Mouse (Mus musculus) forebrain, embryonic 12.5 days (tissue): ENCODE data around the gene Pnpo. TPM values are rescaled to one million over a fixed set of nuclear protein-coding genes. Genes with fewer than 3 reads are reported as not detected.
A peak's percentile ranks its signal among the peaks of the same experiment; 100 is the strongest.

Experiments used
- ATAC-seq: fragments of 200-750 bp; cut with Nextera tagmentation; 2 replicates; pipeline ENCODE4 v1.8.0; 2017; ENCODE audit warnings: moderate TSS enrichment; ENCODE audit not compliant: low FRiP score
- H3K27ac ChIP-seq: fragments of 300-500 bp; sonication (generic); 2 replicates; pipeline ENCODE4 v1.5.1; 2016; ENCODE audit warnings: mild to moderate bottlenecking
- H3K27me3 ChIP-seq: fragments of 300-500 bp; sonication (generic); 2 replicates; pipeline ENCODE4 v1.6.1; 2016; ENCODE audit warnings: mild to moderate bottlenecking
- H3K36me3 ChIP-seq: fragments of 300-500 bp; sonication (generic); replicated peaks from 2 replicates; pipeline ENCODE4 v1.6.1; 2016; ENCODE audit warnings: mild to moderate bottlenecking
- H3K4me1 ChIP-seq: fragments of 300-500 bp; sonication (generic); 2 replicates; pipeline ENCODE4 v1.6.1; 2016
- H3K4me2 ChIP-seq: fragments of 300-500 bp; sonication (generic); 2 replicates; pipeline ENCODE4 v1.6.1; 2016; ENCODE audit warnings: mild to moderate bottlenecking, moderate library complexity
- H3K4me3 ChIP-seq: fragments of 300-500 bp; sonication (generic); replicated peaks from 2 replicates; pipeline ENCODE4 v1.5.1; 2016; ENCODE audit warnings: mild to moderate bottlenecking
- H3K9ac ChIP-seq: fragments of 300-500 bp; sonication (generic); 2 replicates; pipeline ENCODE4 v1.6.1; 2016; ENCODE audit warnings: mild to moderate bottlenecking
- H3K9me3 ChIP-seq: fragments of 300-500 bp; sonication (generic); 2 replicates; pipeline ENCODE4 v1.6.1; 2016
- WGBS: fragments of 180-500 bp; shearing (Covaris S2); methylation state at CpG from one replicate; pipeline ENCODE4 v1.1.7; 2016; 5-methylcytosine and 5-hydroxymethylcytosine counted together
- polyA plus RNA-seq: library from polyadenylated mRNA; unstranded; fragments of >200 nt; fragmentation: Nextera tagmentation; extraction: Ambion mirVana; gene quantifications from 2 replicates; pipeline ENCODE4 v1.2.1, GENCODE M21; 2016

Gene Pnpo
- polyA plus RNA-seq, 1 experiment from 2014 or later, result 17.2 TPM

DNA sequence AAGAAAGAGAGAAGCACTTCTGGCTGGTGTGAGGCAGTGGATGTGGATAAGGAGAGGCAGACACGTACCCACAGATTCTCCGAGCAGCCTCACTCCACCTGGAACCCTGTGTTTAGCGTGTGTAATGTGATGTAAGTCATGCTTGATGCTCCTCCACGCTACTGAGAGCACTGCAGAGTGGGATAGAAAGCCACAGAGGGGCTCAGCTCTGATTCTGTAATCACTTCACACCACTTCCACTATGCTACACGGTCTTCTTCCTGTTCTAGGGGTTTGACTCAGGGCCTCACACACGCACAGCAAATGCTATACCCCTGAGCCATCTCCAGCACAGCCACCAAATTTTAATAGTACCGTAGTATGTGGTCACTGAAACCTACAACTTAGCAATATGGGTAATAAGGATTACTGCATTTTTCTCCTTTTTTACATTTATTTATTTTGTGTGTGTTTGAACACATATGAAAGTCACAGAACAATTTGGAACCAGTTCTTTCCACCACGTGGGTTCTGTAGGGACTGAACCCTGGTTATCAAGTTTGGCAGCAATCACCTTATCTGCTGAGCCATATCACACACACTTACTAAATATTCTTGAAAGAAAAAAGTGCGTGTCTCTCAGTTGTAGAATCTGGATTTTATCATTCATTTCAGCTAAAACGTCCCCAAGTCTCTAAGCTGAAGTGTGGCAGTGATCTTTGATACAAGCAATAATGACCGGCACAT lies 23.9 kb upstream of the Pnpo start:
- Histone ChIP-seq H3K9ac (no peak overlapping the region), H3K27me3 (no peaks in the 10 kb centered on the region), H3K4me1 (peaks cover 10% of the 10 kb centered on the region; the same call in 1 of the 2 replicates), H3K4me2 (no peak overlapping the region), H3K27ac (no peak overlapping the region), H3K36me3 (no peaks in the 10 kb centered on the region; the same call in 1 of the 2 replicates), H3K9me3 (no peaks in the 10 kb centered on the region), H3K4me3 (no peak overlapping the region)
- no peak for ATAC-seq
- WGBS, result 87% methylated on average over 11 of the region's 11 CpGs

- Histone ChIP-seq H3K36me3 (peaks cover 6% of the 10 kb centered on the region), H3K4me3 (no peak overlapping the region), H3K27ac (no peak overlapping the region), H3K4me1 (peaks cover 8% of the 10 kb centered on the region; the same call in 1 of the 2 replicates), H3K9ac (no peak overlapping the region), H3K9me3 (no peaks in the 10 kb centered on the region), H3K4me2 (no peak overlapping the region), H3K27me3 (no peaks in the 10 kb centered on the region)
- 96% methylated on average over 13 of the region's 13 CpGs for WGBS
- ATAC-seq, result no peak
Measured at GRCm38 (mm10) chr11:96966914-96967543, 23.2 kb upstream of the Pnpo start.

DNA sequence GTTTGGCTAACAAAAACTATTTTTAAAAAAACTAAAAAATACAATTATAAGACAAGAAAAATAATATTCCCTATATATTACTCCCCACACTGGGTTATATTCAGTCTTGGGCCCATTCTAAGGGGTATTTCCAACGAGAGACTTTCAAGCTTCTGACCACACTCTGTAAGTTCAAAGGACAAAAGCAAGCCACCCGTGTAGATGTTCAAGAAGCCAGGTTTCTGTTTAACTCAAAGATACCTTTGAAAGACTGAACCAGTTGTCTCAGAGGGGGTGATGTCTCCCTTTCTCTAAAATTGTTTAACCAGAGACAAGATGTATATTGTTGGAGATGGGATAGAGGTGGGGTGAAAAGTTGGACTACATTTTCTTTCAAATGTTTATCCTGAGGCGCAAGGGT lies 22.4 kb upstream of the Pnpo start:
- no peak overlapping the region for H3K9ac ChIP-seq
- no peaks in the 10 kb centered on the region for H3K9me3 ChIP-seq
- H3K36me3 ChIP-seq, result peaks cover 14% of the 10 kb centered on the region
- no peak overlapping the region for H3K27ac ChIP-seq
- H3K4me1 ChIP-seq, result peaks cover 8% of the 10 kb centered on the region; the same call in 1 of the 2 replicates
- no peaks in the 10 kb centered on the region for H3K27me3 ChIP-seq
- ATAC-seq, result no peak
- 89% methylated on average over 3 of the region's 3 CpGs for WGBS
- H3K4me3 ChIP-seq, result no peak overlapping the region
- H3K4me2 ChIP-seq, result no peak overlapping the region

GRCm38 (mm10) chr11:96963580-96963979 lies 19.8 kb upstream of the Pnpo start:
- H3K27me3 ChIP-seq, result no peaks in the 10 kb centered on the region
- peaks cover 39% of the 10 kb centered on the region for H3K36me3 ChIP-seq
- H3K4me1 ChIP-seq, result no peaks in the 10 kb centered on the region
- H3K4me3 ChIP-seq, result no peak overlapping the region
- 20% methylated on average over 8 of the region's 8 CpGs for WGBS
- no peak overlapping the region for H3K4me2 ChIP-seq
- H3K27ac ChIP-seq, result no peak overlapping the region
- ATAC-seq, result no peak
- H3K9ac ChIP-seq, result no peak overlapping the region
- no peaks in the 10 kb centered on the region for H3K9me3 ChIP-seq

DNA sequence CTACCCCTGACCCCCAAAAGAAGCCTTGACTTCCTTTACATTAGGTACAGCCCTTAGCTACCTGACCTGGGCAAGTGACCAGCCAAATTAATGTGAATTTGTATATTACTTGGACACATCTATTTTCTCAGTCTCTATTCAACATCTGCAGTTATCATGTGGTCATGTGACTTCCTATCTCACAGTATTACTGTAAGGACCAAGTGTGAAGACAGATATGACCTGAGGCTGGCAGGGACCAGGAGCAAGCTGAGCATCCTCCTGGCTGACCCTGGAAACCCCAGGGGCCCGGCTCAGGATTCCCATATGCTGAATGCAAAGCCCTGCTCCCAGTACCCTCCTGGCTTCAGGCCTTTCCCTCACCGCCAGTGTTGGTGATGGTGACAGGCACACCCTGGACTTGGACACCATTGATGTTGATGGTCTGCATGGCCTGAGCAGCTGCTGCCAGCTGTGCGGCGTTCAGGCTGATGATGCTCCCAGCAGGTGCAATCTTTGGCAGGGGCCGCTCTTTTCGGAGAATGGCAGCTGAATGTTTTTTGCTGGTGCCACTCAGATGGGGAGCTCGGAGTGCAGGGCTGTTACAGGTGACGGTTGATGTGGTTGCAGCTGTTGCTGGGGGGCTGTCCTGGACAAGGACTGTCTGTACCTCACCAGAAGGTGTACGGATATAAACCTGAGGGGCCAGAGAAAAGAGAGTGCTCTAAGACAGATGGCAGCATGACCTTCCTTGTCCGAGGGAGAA lies 13.4 kb upstream of the Pnpo start:
- no peaks in the 10 kb centered on the region for H3K4me1 ChIP-seq
- H3K4me2 ChIP-seq, result no peak overlapping the region
- no peak for ATAC-seq
- no peaks in the 10 kb centered on the region for H3K27me3 ChIP-seq
- H3K36me3 ChIP-seq, result peaks cover 94% of the 10 kb centered on the region
- no peak overlapping the region for H3K4me3 ChIP-seq
- no peaks in the 10 kb centered on the region for H3K9me3 ChIP-seq
- no peak overlapping the region for H3K27ac ChIP-seq
- WGBS, result 93% methylated on average over 10 of the region's 10 CpGs
- H3K9ac ChIP-seq, result no peak overlapping the region

DNA sequence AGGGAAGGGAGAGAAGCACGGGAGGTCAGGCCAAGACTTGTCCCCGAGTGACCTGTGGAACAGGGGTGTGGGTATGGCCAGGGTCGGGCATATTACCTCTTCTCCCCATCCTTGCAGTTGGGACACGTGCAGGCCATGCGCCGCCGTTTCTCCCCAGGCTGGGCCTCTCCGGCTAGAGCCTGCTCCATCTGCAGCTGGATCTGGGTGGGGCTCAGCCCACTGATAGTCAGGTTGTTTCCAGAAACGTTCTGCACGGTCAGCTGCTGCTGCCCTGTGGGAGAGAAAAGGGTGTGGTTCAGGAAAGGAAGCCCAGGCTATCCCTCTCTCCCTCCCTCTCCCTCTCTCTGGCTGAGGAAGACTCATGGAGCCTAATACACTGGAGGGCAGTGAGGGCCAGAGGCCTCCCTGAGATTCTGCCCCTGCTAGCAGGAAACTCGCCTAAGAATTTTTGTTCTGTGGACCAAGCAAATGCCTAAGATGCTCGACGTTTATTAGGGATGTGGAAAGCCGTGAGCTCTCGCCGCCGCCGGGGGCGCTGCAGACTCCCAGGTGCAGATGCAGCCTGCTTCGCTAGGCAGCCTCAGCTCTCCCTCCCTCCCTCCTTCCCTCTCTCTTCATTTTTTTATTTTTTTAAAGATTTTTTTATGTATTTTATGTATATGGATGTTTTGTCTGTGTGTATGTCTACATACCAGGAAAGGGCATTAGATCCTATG lies 12.4 kb upstream of the Pnpo start:
- H3K36me3 ChIP-seq, result peaks cover 94% of the 10 kb centered on the region
- no peak overlapping the region for H3K4me2 ChIP-seq
- ATAC-seq, result no peak
- no peak overlapping the region for H3K9ac ChIP-seq
- no peaks in the 10 kb centered on the region for H3K4me1 ChIP-seq
- 65% methylated on average over 20 of the region's 20 CpGs for WGBS
- no peak overlapping the region for H3K27ac ChIP-seq
- H3K27me3 ChIP-seq, result no peaks in the 10 kb centered on the region
- no peak overlapping the region for H3K4me3 ChIP-seq
- no peaks in the 10 kb centered on the region for H3K9me3 ChIP-seq

DNA sequence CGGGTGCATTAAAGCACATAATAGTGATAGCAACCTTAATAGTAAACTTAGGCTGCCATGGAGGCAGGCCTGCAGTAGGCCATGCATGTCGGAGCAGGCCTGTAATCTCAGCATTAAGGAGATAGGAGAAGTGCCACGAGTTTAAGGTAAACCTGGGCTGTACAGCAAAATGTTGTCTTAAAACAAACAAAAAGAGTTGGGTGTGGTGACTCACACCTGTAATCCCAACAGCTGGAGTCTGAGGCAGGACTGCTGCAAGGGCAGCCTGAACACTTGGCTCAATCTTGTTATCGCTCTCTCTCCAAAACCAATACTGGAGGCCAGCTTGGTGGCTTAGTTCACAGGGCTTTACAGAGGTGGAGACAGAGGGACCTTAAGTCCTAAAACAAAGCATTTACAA lies 11.3 kb upstream of the Pnpo start:
- H3K27ac ChIP-seq, result no peak overlapping the region
- no peak for ATAC-seq
- no peaks in the 10 kb centered on the region for H3K9me3 ChIP-seq
- WGBS, result 91% methylated on average over 4 of the region's 4 CpGs
- no peaks in the 10 kb centered on the region for H3K4me1 ChIP-seq
- H3K36me3 ChIP-seq, result peaks cover 88% of the 10 kb centered on the region
- no peaks in the 10 kb centered on the region for H3K27me3 ChIP-seq
- H3K4me3 ChIP-seq, result no peak overlapping the region
- H3K4me2 ChIP-seq, result no peak overlapping the region
- no peak overlapping the region for H3K9ac ChIP-seq

DNA sequence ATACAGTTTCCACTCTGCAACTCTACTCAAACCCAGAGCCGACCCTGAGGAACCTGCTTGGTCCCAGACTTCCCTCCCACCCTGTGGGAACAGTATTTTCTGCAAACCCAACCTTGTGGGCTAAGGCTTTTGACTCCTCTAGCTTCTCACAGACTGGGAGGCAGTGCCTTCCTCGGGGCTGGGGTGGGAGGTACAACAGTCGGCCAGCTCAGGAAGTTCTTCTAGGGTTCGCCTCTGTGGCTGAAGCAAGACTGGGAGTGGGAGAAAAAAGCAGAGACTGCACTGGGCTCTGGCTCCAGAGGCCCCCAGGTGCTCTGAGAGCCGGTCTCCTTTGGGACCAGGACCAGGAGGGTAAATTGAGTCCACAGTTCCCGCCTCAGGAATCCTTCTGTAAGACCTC lies 9.1 kb upstream of the Pnpo start:
- Histone ChIP-seq H3K4me3 (no peak overlapping the region), H3K4me2 (no peak overlapping the region), H3K9me3 (no peaks in the 10 kb centered on the region), H3K27me3 (no peaks in the 10 kb centered on the region), H3K36me3 (peaks cover 78% of the 10 kb centered on the region), H3K27ac (no peak overlapping the region), H3K9ac (no peak overlapping the region), H3K4me1 (no peaks in the 10 kb centered on the region)
- 74% methylated on average over 6 of the region's 6 CpGs for WGBS
- ATAC-seq, result no peak

GRCm38 (mm10) chr11:96952426-96952825 lies 8.6 kb upstream of the Pnpo start:
- no peaks in the 10 kb centered on the region for H3K4me1 ChIP-seq
- H3K4me2 ChIP-seq, result no peak overlapping the region
- no peak overlapping the region for H3K4me3 ChIP-seq
- no peaks in the 10 kb centered on the region for H3K27me3 ChIP-seq
- H3K36me3 ChIP-seq, result peaks cover 73% of the 10 kb centered on the region
- no peak for ATAC-seq
- H3K27ac ChIP-seq, result no peak overlapping the region
- 90% methylated on average over 10 of the region's 10 CpGs for WGBS
- H3K9me3 ChIP-seq, result no peaks in the 10 kb centered on the region
- H3K9ac ChIP-seq, result no peak overlapping the region

GRCm38 (mm10) chr11:96950767-96951166 lies 7.0 kb upstream of the Pnpo start:
- H3K9ac ChIP-seq, result no peak overlapping the region
- no peaks in the 10 kb centered on the region for H3K9me3 ChIP-seq
- H3K36me3 ChIP-seq, result peaks cover 57% of the 10 kb centered on the region
- no peak overlapping the region for H3K27ac ChIP-seq
- WGBS, result 98% methylated on average over 3 of the region's 3 CpGs
- no peaks in the 10 kb centered on the region for H3K27me3 ChIP-seq
- ATAC-seq, result no peak
- no peak overlapping the region for H3K4me2 ChIP-seq
- no peaks in the 10 kb centered on the region for H3K4me1 ChIP-seq
- no peak overlapping the region for H3K4me3 ChIP-seq

GRCm38 (mm10) chr11:96947849-96948248 lies 4.1 kb upstream of the Pnpo start:
- Histone ChIP-seq H3K4me2 (no peak overlapping the region), H3K27ac (no peak overlapping the region), H3K4me1 (peaks cover 16% of the 10 kb centered on the region), H3K27me3 (peaks cover 7% of the 10 kb centered on the region), H3K9ac (no peak overlapping the region), H3K4me3 (no peak overlapping the region), H3K36me3 (peaks cover 29% of the 10 kb centered on the region), H3K9me3 (no peaks in the 10 kb centered on the region)
- ATAC-seq, result no peak
- 91% methylated on average over 4 of the region's 4 CpGs for WGBS

GRCm38 (mm10) chr11:96946498-96946897 lies 2.7 kb upstream of the Pnpo start:
- H3K27me3 ChIP-seq, result peaks cover 11% of the 10 kb centered on the region
- no peaks in the 10 kb centered on the region for H3K9me3 ChIP-seq
- no peak overlapping the region for H3K9ac ChIP-seq
- peaks cover 16% of the 10 kb centered on the region for H3K4me1 ChIP-seq
- peaks cover 16% of the 10 kb centered on the region for H3K36me3 ChIP-seq
- no peak overlapping the region for H3K4me3 ChIP-seq
- H3K4me2 ChIP-seq, result no peak overlapping the region
- H3K27ac ChIP-seq, result 0 out of 2 replicates have a peak overlapping the region, but pooled peaks have one; percentile 13
- 74% methylated on average over 9 of the region's 9 CpGs for WGBS
- no peak for ATAC-seq
